Mouse (Mus musculus) embryo, embryonic 11 days (tissue): ENCODE results near the gene Rep15.

Source experiments
- DNase-seq: peaks from one replicate; pipeline ENCODE4 v3.0.0-alpha.2; 2015

Gene Rep15

GRCm38 (mm10) chr6:147032303-147032925 is at the start of gene Rep15:
Gene Rep15 (plus strand): TSS chr6:147032584.
- DNase-seq: no peak

- peak; percentile 33 for DNase-seq
Observed at GRCm38 (mm10) chr6:146984569-146984968, 47.8 kb upstream of the Rep15 start.

GRCm38 (mm10) chr6:146994236-146994635 is 38.1 kb upstream of the Rep15 start:
- peak; percentile 80 for DNase-seq

GRCm38 (mm10) chr6:146995391-146995790 is 37.0 kb upstream of the Rep15 start:
- DNase-seq: no peak

- no peak for DNase-seq
Observed at GRCm38 (mm10) chr6:146995878-146996277, 36.5 kb upstream of the Rep15 start.

GRCm38 (mm10) chr6:146997006-146997405 is 35.4 kb upstream of the Rep15 start:
- DNase-seq: no peak

- DNase-seq: no peak
Observed at GRCm38 (mm10) chr6:146998710-146999109, 33.7 kb upstream of the Rep15 start.

GRCm38 (mm10) chr6:146999302-146999701 is 33.1 kb upstream of the Rep15 start:
- DNase-seq: no peak

GRCm38 (mm10) chr6:146999755-147000154 is 32.6 kb upstream of the Rep15 start:
- no peak for DNase-seq

- DNase-seq: peak; percentile 63
Observed at GRCm38 (mm10) chr6:147008148-147008547, 24.2 kb upstream of the Rep15 start.

GRCm38 (mm10) chr6:147010358-147010757 is 22.0 kb upstream of the Rep15 start:
- DNase-seq: no peak

- DNase-seq: no peak
Observed at GRCm38 (mm10) chr6:147010811-147011520, 21.4 kb upstream of the Rep15 start.

GRCm38 (mm10) chr6:147011555-147011954 is 20.8 kb upstream of the Rep15 start:
- DNase-seq: no peak

GRCm38 (mm10) chr6:147011977-147012376 is 20.4 kb upstream of the Rep15 start:
- no peak for DNase-seq

- no peak for DNase-seq
Observed at GRCm38 (mm10) chr6:147013546-147013945, 18.8 kb upstream of the Rep15 start.

GRCm38 (mm10) chr6:147017906-147018305 is 14.5 kb upstream of the Rep15 start:
- DNase-seq: no peak

GRCm38 (mm10) chr6:147018364-147018763 is 14.0 kb upstream of the Rep15 start:
- no peak for DNase-seq

- DNase-seq: no peak
Observed at GRCm38 (mm10) chr6:147021181-147021580, 11.2 kb upstream of the Rep15 start.

GRCm38 (mm10) chr6:147022375-147023132 is 9.8 kb upstream of the Rep15 start:
- no peak for DNase-seq

- DNase-seq: no peak
Observed at GRCm38 (mm10) chr6:147023133-147023395, 9.3 kb upstream of the Rep15 start.

- DNase-seq: no peak
Observed at GRCm38 (mm10) chr6:147023568-147023967, 8.8 kb upstream of the Rep15 start.

- no peak for DNase-seq
Observed at GRCm38 (mm10) chr6:147024761-147025160, 7.6 kb upstream of the Rep15 start.

- DNase-seq: no peak
Observed at GRCm38 (mm10) chr6:147028396-147028795, 4.0 kb upstream of the Rep15 start.

- no peak for DNase-seq
Observed at GRCm38 (mm10) chr6:147029591-147029990, 2.8 kb upstream of the Rep15 start.
